Mouse (Mus musculus) midbrain, postnatal 0 days (tissue): ENCODE measurements around the gene H2-Q7. TPM values are rescaled to one million over a fixed set of nuclear protein-coding genes. Genes with fewer than 3 reads are reported as not detected.
A peak's percentile ranks its signal among the peaks of the same experiment; 100 is the strongest.
"Not testable (repeated sequence)": the region's sequence is repeated elsewhere in the genome, so short reads cannot be mapped to it uniquely, and the experiment has no call there.

ENCODE experiments used
- ATAC-seq: fragments of 200-750 bp; cut with Nextera tagmentation; 2 replicates; pipeline ENCODE4 v1.8.0; 2017; ENCODE audit warnings: moderate number of reproducible peaks, mild to moderate bottlenecking, moderate TSS enrichment, moderate library complexity; ENCODE audit not compliant: low FRiP score
- DNase-seq: peaks from one replicate; pipeline ENCODE4 v3.0.0-alpha.2; 2015; ENCODE audit warnings: low spot score
- H3K27ac ChIP-seq: fragments of 300-500 bp; sonication (generic); 2 replicates; pipeline ENCODE4 v1.5.1; 2014; ENCODE audit warnings: low read depth, mild to moderate bottlenecking, low read length, mixed read lengths
- H3K27me3 ChIP-seq: fragments of 300-500 bp; sonication (generic); 2 replicates; pipeline ENCODE4 v1.6.1; 2014; ENCODE audit warnings: low read length, control low read depth, mixed read lengths; ENCODE audit not compliant: insufficient read depth
- H3K36me3 ChIP-seq: fragments of 300-500 bp; sonication (generic); 2 replicates; pipeline ENCODE4 v1.6.1; 2014; ENCODE audit warnings: low read length, control low read depth, mixed read lengths; ENCODE audit not compliant: insufficient read depth
- H3K4me1 ChIP-seq: fragments of 300-500 bp; sonication (generic); 2 replicates; pipeline ENCODE4 v1.6.1; 2014; ENCODE audit warnings: mild to moderate bottlenecking, control low read depth, antibody characterized with exemption, low read length, mixed read lengths; ENCODE audit not compliant: insufficient read depth
- H3K4me2 ChIP-seq: fragments of 300-500 bp; sonication (generic); 2 replicates; pipeline ENCODE4 v1.6.1; 2014; ENCODE audit warnings: low read depth, mild to moderate bottlenecking, low read length, mixed read lengths; ENCODE audit not compliant: poor library complexity, severe bottlenecking
- H3K4me3 ChIP-seq: fragments of 300-500 bp; sonication (generic); 2 replicates; pipeline ENCODE4 v1.5.1; 2014; ENCODE audit warnings: low read depth, mild to moderate bottlenecking, low read length, moderate library complexity
- H3K9ac ChIP-seq: fragments of 300-500 bp; sonication (generic); replicated peaks from 2 replicates; pipeline ENCODE4 v1.6.1; 2014; ENCODE audit warnings: mild to moderate bottlenecking, low read length, moderate library complexity, mixed read lengths; ENCODE audit not compliant: poor library complexity, severe bottlenecking
- H3K9me3 ChIP-seq: fragments of 300-500 bp; sonication (generic); 2 replicates; pipeline ENCODE4 v1.6.1; 2016; ENCODE audit warnings: low read length, control low read depth
- CTCF ChIP-seq: IDR thresholded peaks from 2 replicates; pipeline ENCODE4 v1.5.1; 2016; ENCODE audit warnings: antibody characterized with exemption, mild to moderate bottlenecking
- WGBS: fragments of 180-500 bp; shearing (Covaris S2); extraction: QIAGEN DNeasy Blood & Tissue Kit; methylation state at CpG from one replicate; pipeline ENCODE4 v1.1.7; 2014; 5-methylcytosine and 5-hydroxymethylcytosine counted together
- polyA plus RNA-seq: library from polyadenylated mRNA; unstranded; fragments of >200 nt; fragmentation: Nextera tagmentation; extraction: Ambion mirVana; gene quantifications from 2 replicates; pipeline ENCODE4 v1.2.1, GENCODE M21; 2015
- total RNA-seq: library from RNA; depleted of rRNA; stranded (reverse); fragments of >200 nt; gene quantifications from 2 replicates; pipeline ENCODE4 v1.2.3, GENCODE M21; 2014

The H2-Q7 gene
- total and polyA plus RNA-seq, 2 experiments from 2014 or later, result 3.3 to 4.2 TPM

DNA sequence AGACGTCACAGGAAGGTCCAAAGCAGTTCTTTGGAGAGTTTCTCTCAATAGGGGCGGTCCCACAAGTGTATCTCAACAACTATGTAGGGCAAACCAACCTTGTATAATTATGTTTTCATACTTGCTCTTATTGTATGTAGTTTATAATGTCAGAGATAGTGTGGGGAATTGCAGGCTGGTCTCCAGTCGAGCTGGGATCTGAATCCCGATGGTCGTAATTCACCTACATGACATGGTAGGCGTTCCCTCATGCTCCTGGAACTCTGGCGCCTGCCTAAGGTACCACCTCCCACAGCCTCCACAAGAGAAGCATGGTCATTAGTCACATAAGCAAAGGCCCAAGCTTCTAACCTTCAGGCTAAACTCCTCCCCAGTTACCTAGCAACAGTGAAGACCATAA lies 20.2 kb upstream of the H2-Q7 start:
- H3K4me3 ChIP-seq, result no peak overlapping the region
- no peak overlapping the region for H3K27ac ChIP-seq
- H3K36me3 ChIP-seq, result no peaks in the 10 kb centered on the region
- ATAC-seq (no peak), DNase-seq (no peak)
- H3K27me3 ChIP-seq, result no peaks in the 10 kb centered on the region
- 85% methylated on average over 7 of the region's 7 CpGs for WGBS
- H3K9ac ChIP-seq, result no peak overlapping the region
- no peaks in the 10 kb centered on the region for H3K9me3 ChIP-seq
- H3K4me1 ChIP-seq, result no peaks in the 10 kb centered on the region
- H3K4me2 ChIP-seq, result no peak overlapping the region
- TF ChIP-seq CTCF, result no peak

DNA sequence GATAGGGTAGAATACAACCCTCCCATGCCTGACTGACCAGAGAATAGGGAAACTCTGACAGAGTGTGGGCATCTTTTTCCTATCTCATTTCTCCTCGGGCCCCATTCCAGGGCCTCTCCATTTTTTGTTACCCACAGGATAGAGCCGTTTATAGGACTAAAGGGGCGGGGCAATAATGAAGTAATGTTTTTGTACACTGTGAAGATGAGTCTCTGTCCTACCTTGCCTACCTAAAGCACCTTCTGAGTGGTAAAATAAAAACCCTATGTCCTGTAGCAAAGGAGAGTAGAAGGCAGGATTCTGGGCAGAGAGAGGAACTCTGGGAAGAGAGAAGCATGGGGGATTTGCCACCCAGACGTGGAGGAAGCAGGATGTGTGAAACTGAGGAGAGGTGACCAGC lies 19.4 kb upstream of the H2-Q7 start:
- H3K4me2 ChIP-seq, H3K9ac ChIP-seq, H3K36me3 ChIP-seq, H3K27ac ChIP-seq, DNase-seq, H3K4me1 ChIP-seq, H3K4me3 ChIP-seq, H3K9me3 ChIP-seq, H3K27me3 ChIP-seq, ATAC-seq: not testable (repeated sequence)
- 69% methylated on average over 4 of the region's 4 CpGs for WGBS

DNA sequence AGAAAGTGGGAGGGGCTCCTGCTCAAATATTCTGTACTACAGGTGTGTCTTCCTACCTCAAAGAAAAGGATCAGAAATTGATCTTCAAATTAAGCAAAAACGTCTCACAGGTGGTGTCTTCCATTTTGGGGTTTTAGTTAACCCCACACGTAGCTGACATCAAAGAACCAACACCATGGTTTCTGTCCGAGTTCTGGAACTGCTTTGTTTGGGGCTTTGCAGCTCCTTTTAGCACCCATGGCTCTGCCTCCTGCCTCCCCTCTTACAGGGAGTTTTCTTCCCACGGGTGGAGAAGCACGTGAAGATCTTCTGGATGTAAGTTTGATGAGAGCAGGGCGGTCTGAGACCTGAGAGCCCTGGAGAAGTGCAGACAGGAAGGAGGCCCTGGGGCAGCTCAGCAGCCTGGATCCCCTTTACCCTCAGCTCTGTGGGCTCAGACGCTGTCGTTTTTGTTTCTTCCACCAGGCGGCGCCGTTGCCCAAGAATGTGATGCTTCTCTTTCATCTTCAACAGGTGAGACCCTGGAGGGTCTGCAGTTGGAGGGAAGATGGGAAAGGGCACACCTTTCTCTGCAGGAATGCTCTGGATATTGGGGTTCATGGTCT lies 18.6 kb upstream of the H2-Q7 start:
- H3K4me2 ChIP-seq, H3K27me3 ChIP-seq, H3K36me3 ChIP-seq, H3K4me1 ChIP-seq, H3K4me3 ChIP-seq, H3K9me3 ChIP-seq, H3K9ac ChIP-seq, ATAC-seq, H3K27ac ChIP-seq: not testable (repeated sequence)
- 15% methylated on average over 11 of the region's 11 CpGs for WGBS
- TF ChIP-seq CTCF, result peak; percentile 80
- peak; percentile 26 for DNase-seq

DNA sequence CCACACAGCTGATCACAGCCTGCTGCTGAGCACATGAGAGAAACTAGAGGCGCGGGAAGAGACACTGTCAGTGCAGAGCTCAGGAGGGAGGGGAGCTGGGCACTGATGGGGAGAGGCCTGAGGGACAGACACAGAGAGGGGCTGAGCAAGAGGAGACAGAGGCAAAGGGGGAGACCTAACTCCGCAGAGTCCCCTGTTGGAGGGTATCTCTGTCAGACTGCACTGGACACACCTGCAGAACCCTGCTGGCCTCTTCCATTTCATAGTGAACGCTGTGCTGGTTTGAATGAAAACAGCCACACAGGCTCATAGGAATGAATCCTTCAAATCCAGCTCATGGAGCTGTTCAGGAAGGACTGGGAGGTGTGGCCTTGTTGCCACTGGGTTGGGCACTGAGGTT lies 17.6 kb upstream of the H2-Q7 start:
- not testable (repeated sequence) for DNase-seq, H3K9me3 ChIP-seq, H3K36me3 ChIP-seq, ATAC-seq, H3K27me3 ChIP-seq, H3K4me3 ChIP-seq, H3K27ac ChIP-seq, H3K9ac ChIP-seq, H3K4me2 ChIP-seq, H3K4me1 ChIP-seq
- WGBS, result 90% methylated on average over 4 of the region's 4 CpGs

DNA sequence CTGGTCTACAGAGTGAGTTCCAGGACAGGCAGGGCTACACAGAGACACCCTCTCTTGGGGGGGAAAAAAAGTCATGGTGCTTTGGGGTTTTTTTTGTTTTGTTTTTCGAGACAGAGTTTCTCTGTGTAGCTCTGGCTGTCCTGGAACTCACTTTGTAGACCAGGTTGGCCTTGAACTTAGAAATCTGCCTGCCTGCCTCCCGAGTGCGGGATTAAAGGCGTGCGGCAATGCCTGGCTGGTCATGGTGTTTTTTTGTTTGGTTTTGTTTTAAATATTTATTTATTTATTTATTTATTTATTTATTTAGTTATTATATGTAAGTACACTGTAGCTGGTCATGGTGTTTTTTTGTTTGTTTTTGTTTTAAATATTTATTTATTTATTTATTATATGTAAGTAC lies 16.6 kb upstream of the H2-Q7 start:
- not testable (repeated sequence) for H3K4me1 ChIP-seq, ATAC-seq, H3K9ac ChIP-seq, H3K4me3 ChIP-seq, H3K27ac ChIP-seq, H3K27me3 ChIP-seq, DNase-seq, H3K4me2 ChIP-seq, H3K9me3 ChIP-seq, H3K36me3 ChIP-seq
- WGBS, result 90% methylated on average over 5 of the region's 5 CpGs

DNA sequence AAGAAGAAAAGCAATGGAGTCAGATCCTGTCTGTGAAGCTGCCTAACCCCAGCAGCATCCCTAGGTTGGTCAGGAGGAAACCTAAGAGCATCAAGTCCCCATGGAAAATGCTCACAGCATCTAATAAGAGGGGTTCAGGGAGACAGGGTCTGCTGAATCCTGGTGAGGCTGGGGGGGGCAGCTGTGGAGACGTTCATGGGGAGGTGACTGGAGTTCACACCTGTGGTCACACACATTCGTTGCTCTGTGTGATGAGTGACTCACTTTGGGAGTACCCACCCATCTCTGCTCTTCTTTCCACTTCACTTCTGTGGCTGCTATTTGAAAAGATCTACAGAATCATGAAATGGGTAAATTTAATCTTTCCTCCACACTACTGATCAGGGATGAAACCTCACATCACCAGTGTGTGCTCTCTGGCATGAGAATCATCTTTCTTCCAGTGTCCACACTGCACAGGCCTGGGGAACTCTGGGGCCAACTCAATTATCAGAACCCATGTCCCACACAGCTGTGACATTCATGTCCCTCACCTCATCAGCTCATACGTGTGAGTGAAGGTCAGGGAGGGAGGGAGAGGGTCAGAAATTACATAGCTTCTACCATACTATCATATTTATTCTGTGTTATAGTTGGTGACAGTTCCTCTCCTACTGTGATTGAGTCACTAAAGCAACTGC lies 15.7 kb upstream of the H2-Q7 start:
- H3K4me3 ChIP-seq, H3K9me3 ChIP-seq, H3K4me1 ChIP-seq, H3K36me3 ChIP-seq, H3K9ac ChIP-seq, DNase-seq, ATAC-seq, H3K4me2 ChIP-seq, H3K27ac ChIP-seq, H3K27me3 ChIP-seq: not testable (repeated sequence)
- 77% methylated on average over 3 of the region's 3 CpGs for WGBS

DNA sequence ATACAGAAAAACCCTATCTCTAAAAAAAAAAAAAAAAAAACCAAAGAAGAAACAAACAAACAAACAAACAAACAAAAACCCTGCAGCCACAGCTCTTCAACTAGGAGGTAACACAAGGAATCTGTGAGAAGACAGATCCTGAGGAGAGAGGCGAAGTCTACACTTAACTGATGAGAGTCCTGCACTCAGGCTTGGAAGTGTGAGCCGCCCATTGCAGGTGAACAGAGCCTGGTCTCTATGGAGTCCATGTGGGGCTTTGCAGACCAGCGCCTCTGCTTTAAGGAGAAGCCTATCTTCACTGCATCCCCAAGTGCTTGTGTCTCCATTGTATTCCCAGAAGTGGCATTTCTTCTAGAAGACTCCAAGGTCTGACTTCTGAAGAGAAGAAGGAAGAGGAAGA lies 14.8 kb upstream of the H2-Q7 start:
- not testable (repeated sequence) for H3K4me1 ChIP-seq, H3K4me3 ChIP-seq, DNase-seq, H3K27ac ChIP-seq, H3K9ac ChIP-seq, H3K27me3 ChIP-seq, H3K36me3 ChIP-seq, H3K9me3 ChIP-seq, H3K4me2 ChIP-seq, ATAC-seq
- WGBS, result 83% methylated on average over 3 of the region's 3 CpGs

DNA sequence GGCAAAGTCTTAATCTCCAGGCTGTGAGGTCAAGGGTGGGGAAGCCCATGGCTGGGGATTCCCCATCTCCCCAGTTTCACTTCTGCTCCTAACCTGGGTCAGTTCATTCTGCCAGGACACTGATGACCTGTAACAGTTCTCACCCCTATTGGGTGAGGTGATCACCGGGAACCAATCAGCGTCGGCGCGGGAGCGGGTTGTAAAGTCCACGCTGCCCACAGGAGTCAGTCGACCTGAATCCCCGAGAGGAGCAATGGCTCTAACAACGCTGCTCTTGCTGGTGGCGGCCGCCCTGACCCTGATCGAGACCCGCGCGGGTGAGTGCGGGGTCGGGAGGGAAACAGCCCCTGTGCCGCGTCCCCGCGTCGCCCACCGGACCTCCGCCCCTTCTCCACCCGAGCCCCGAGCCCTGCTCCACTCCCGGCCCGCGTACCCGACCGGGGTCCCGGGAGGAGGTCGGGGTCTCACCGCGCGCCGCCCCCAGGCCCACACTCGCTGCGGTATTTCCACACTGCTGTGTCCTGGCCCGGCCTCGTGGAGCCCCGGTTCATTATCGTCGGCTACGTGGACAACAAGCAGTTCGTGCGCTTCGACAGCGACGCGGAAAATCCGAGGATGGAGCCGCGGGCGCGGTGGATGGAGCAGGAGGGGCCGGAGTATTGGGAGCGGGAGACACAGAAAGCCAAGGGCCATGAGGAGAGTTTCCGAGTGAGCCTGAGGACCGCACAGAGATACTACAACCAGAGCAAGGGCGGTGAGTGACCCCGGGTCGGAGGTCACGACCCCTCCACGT lies 14.1 kb upstream of the H2-Q7 start, which contains the start of gene H2-Q6:
Gene H2-Q6, plus strand, starts transcription at position 227 of the 793 bp plus-strand sequence.
- ATAC-seq (peak; percentile 82), DNase-seq (peak; percentile 65)
- Histone ChIP-seq H3K4me2 (peak within 1 kb of the TSS; percentile 51), H3K4me3 (peak within 1 kb of the TSS; percentile 37)
- H3K4me1 ChIP-seq, H3K36me3 ChIP-seq, H3K27me3 ChIP-seq, H3K9ac ChIP-seq, H3K9me3 ChIP-seq, H3K27ac ChIP-seq: not testable (repeated sequence)
- under 1% methylated on average over 51 of the region's 66 CpGs for WGBS
